Mouse (Mus musculus) small intestine, adult 2 months (tissue): ENCODE measurements around the gene Aspa.

Experiments used
- CTCF ChIP-seq: fragments of 200-500 bp; IDR thresholded peaks from 2 replicates; pipeline ENCODE4 v1.5.1; 2012; ENCODE audit warnings: low read depth, mild to moderate bottlenecking, control low read depth, inconsistent platforms, low read length, moderate library complexity, mixed read lengths; ENCODE audit not compliant: insufficient replicate concordance, insufficient read length; ENCODE audit errors: extremely low read depth
- POLR2A ChIP-seq: fragments of 200-500 bp; IDR thresholded peaks from 2 replicates; pipeline ENCODE4 v1.6.1; 2012; ENCODE audit warnings: low read depth, mild to moderate bottlenecking, control low read depth, inconsistent platforms, low read length, moderate library complexity

DNA sequence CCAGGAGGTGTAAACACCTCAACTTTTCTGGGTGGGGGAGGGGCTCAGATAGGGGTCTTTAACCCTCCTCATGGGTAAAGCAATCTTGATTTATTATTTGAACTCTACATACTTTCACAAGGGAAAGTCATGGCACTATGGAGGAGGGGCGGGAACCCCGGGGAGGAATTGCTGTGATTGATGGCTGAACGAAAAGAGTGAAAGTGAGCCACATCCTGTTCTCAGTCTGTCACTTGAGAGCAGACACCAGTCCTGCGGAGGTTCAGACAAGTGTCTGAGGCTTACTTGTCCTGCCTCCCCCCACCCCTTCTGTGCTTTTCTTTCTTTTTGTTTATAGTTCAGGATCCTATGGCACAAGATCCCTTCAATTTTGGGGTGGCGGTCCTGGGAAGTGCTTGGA is 48.7 kb downstream of the Aspa start:
- TF ChIP-seq POLR2A (no peak), CTCF (no peak)
